Mouse (Mus musculus) monocyte, adult 5-6 weeks (primary cell): Measurements from ENCODE around the gene Uqcc1. TPM values are rescaled to one million over a fixed set of nuclear protein-coding genes. Genes with fewer than 3 reads are reported as not detected.

Experiments
- ATAC-seq: fragments of 153-309, 156-312 bp; replicated peaks from 2 replicates; pipeline ENCODE4 v1.8.0; 2017; ENCODE audit warnings: mild to moderate bottlenecking; ENCODE audit not compliant: low TSS enrichment, insufficient number of reproducible peaks, severe bottlenecking, poor library complexity, low FRiP score
- total RNA-seq: library from RNA; stranded (forward); fragments of 200-1000, 200-491, 200-594 nt; gene quantifications from 3 replicates; pipeline ENCODE4 v1.2.3, GENCODE M21; 2017

Gene Uqcc1
- total RNA-seq, 1 experiment from 2014 or later = 37.7 TPM

DNA sequence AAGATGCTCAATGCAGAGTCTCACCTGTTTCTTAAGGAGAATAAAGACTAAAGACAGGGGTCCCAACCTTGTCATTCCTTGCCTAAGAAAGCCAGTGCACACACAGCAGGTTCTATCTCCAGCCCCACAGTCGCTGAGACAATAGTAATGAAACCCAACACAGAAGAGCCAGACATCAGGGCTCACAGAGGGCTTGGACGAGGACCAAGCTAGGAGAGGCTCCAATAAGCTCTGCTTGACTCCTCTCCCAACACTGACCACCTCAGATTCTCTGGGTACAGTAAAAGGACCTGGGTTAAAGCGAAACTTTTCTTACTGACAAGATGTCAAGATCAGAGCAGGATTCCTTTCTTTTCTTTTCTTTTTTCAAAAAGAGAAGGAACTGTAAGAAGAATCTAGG, 131.5 kb downstream of the Uqcc1 start:
- no peak for ATAC-seq

Other genes with a start within 250 kb of the Uqcc1 start
- gene Trpc4ap, start 237.9 kb downstream of the Uqcc1 start, total RNA-seq = 98.1 to 149 TPM (median 116 TPM) in 3 replicates
- gene Edem2, start 200.8 kb downstream of the Uqcc1 start, total RNA-seq = 28.7 to 43.2 TPM (median 37.4 TPM) in 3 replicates
- gene Gm17581, start 194.4 kb downstream of the Uqcc1 start, total RNA-seq = not detected in 3 replicates
- not detected in 3 replicates for gene Procr, start 179.2 kb downstream of the Uqcc1 start, total RNA-seq
- gene Mmp24, start 155.0 kb downstream of the Uqcc1 start, total RNA-seq = 0.10 TPM in 1 of 3 replicates, not detected in the others
- 8.5 to 10.6 TPM (median 9.7 TPM) in 3 replicates for gene BC029722, start 110.9 kb downstream of the Uqcc1 start, total RNA-seq
- gene Eif6, start 103.4 kb downstream of the Uqcc1 start, total RNA-seq = 38.9 to 84.9 TPM (median 83.4 TPM) in 3 replicates
- gene Fam83c, start 95.5 kb downstream of the Uqcc1 start, total RNA-seq = not detected in 3 replicates
- not detected in 3 replicates for gene Gm15557, start 10.4 kb upstream of the Uqcc1 start, total RNA-seq
- gene Gdf5, start 15.1 kb upstream of the Uqcc1 start, total RNA-seq = not detected in 3 replicates
- gene Cep250, start 26.1 kb upstream of the Uqcc1 start, total RNA-seq = 67.3 to 170 TPM (median 77.6 TPM) in 3 replicates
- 0.87 to 1.8 TPM in 2 of 3 replicates, not detected in the other for gene 6430550D23Rik, start 77.7 kb upstream of the Uqcc1 start, total RNA-seq
- gene Ergic3, start 77.7 kb upstream of the Uqcc1 start, total RNA-seq = 57.6 to 77.8 TPM (median 66.2 TPM) in 3 replicates
- gene Fer1l4, start 122.6 kb upstream of the Uqcc1 start, total RNA-seq = not detected in 3 replicates
- 0.29 to 2.2 TPM (median 1.9 TPM) in 3 replicates for gene Spag4, start 134.9 kb upstream of the Uqcc1 start, total RNA-seq
- 33.8 to 71.0 TPM (median 55.8 TPM) in 3 replicates for gene Cpne1, start 181.7 kb upstream of the Uqcc1 start, total RNA-seq
- gene Rbm12, start 181.7 kb upstream of the Uqcc1 start, total RNA-seq = 11.0 to 22.7 TPM (median 13.0 TPM) in 3 replicates
- 22.3 to 33.9 TPM (median 24.9 TPM) in 3 replicates for gene Gm28036, start 196.8 kb upstream of the Uqcc1 start, total RNA-seq
- 9.1 to 25.0 TPM (median 10.2 TPM) in 3 replicates for gene Romo1, start 213.7 kb upstream of the Uqcc1 start, total RNA-seq
- gene Nfs1, start 213.9 kb upstream of the Uqcc1 start, total RNA-seq = 28.1 to 50.8 TPM (median 31.0 TPM) in 3 replicates
- gene Rbm39, start 249.9 kb upstream of the Uqcc1 start, total RNA-seq = 1,407 to 1,708 TPM (median 1,696 TPM) in 3 replicates